Mouse (Mus musculus) limb, embryonic 13.5 days (tissue): Measurements from ENCODE around the gene Cdc42se2. TPM values are rescaled to one million over a fixed set of nuclear protein-coding genes. Genes with fewer than 3 reads are reported as not detected.
A peak's percentile ranks its signal among the peaks of the same experiment; 100 is the strongest.

ENCODE experiments used
- ATAC-seq: fragments of 200-750 bp; cut with Nextera tagmentation; 2 replicates; pipeline ENCODE4 v1.8.0; 2017; ENCODE audit warnings: low read depth, moderate number of reproducible peaks, moderate TSS enrichment; ENCODE audit not compliant: low FRiP score
- H3K27ac ChIP-seq: fragments of 300-500 bp; sonication (generic); 2 replicates; pipeline ENCODE4 v1.5.1; 2015; ENCODE audit warnings: inconsistent platforms, mild to moderate bottlenecking, moderate library complexity
- H3K27me3 ChIP-seq: fragments of 300-500 bp; sonication (generic); 2 replicates; pipeline ENCODE4 v1.6.1; 2015; ENCODE audit warnings: mild to moderate bottlenecking, inconsistent platforms
- H3K36me3 ChIP-seq: fragments of 300-500 bp; sonication (generic); 2 replicates; pipeline ENCODE4 v1.6.1; 2015; ENCODE audit warnings: inconsistent platforms, mild to moderate bottlenecking, moderate library complexity
- H3K4me1 ChIP-seq: fragments of 300-500 bp; sonication (generic); 2 replicates; pipeline ENCODE4 v1.6.1; 2015; ENCODE audit warnings: inconsistent platforms
- H3K4me2 ChIP-seq: fragments of 300-500 bp; sonication (generic); replicated peaks from 2 replicates; pipeline ENCODE4 v1.6.1; 2015; ENCODE audit warnings: inconsistent platforms, mild to moderate bottlenecking, moderate library complexity
- H3K4me3 ChIP-seq: fragments of 300-500 bp; sonication (generic); 2 replicates; pipeline ENCODE4 v1.5.1; 2015; ENCODE audit warnings: moderate library complexity, mild to moderate bottlenecking, inconsistent platforms
- H3K9ac ChIP-seq: fragments of 300-500 bp; sonication (generic); 2 replicates; pipeline ENCODE4 v1.6.1; 2015; ENCODE audit warnings: mild to moderate bottlenecking, inconsistent platforms
- H3K9me3 ChIP-seq: fragments of 300-500 bp; sonication (generic); 2 replicates; pipeline ENCODE4 v1.6.1; 2016; ENCODE audit warnings: inconsistent platforms
- WGBS: fragments of 180-500 bp; shearing (Covaris S2); methylation state at CpG from one replicate; pipeline ENCODE4 v1.1.7; 2015; 5-methylcytosine and 5-hydroxymethylcytosine counted together
- polyA plus RNA-seq: library from polyadenylated mRNA; unstranded; fragments of >200 nt; fragmentation: Nextera tagmentation; extraction: Ambion mirVana; gene quantifications from 2 replicates; pipeline ENCODE4 v1.2.1, GENCODE M21; 2015

Gene Cdc42se2
- 96.1 and 99.2 TPM in 2 replicates for polyA plus RNA-seq

DNA sequence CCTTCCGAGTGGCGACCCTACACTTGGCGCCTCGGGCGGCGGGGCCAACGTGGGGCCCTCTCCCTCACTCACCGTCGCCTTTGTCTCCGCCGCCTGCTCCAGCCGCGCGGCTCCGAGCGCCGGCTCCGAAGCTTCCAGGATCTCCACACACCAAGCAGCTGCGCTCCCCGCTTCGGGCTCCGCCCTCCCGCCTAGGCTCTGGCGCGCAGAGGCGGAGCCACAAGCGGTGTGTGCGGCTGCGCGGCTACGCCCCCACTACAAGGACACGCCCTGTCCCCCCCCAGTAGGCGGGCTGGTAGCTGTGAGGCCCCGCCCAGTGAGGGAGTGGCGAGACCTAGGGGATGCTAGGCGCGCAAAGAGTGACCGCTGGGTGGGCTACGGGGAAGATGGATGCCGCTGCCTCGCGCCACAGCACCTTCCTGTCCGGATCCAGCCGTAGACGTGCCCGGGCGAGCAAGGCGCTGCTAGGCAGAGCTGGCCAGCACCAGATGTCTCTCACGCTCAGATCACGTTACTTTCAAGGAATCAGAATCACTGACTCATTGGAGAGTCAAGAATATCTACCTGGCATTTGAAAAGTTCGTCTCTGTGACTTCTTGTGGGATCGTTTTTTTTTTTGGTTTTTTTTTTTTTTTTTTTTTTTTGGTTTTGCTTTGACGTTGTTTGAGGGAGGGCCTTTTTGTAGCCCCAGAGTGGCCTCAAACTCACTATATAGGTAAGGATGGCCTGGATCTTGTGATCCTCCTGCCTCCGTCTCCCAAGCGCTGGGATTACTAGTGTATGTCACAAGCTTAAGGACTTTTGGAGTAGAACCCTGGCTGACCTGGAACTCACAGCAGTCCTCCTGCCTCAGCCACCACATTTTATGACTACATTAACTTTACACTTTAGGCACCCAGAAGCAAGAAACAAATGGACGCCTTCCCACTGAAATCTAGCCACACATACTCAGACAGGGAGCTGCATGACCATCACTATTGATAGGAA is at the start of gene Cdc42se2:
Gene Cdc42se2 (minus strand): TSS at position 188 of the 987 bp plus-strand sequence.
- peak within 1 kb of the TSS; percentile 92 for H3K4me3 ChIP-seq
- H3K27me3 ChIP-seq: no peaks in the 10 kb centered on the region
- peak within 1 kb of the TSS; percentile 94 for H3K9ac ChIP-seq
- no peaks in the 10 kb centered on the region for H3K9me3 ChIP-seq
- ATAC-seq: peak; percentile 98
- peak within 1 kb of the TSS; percentile 99 for H3K27ac ChIP-seq
- peaks cover 20% of the 10 kb centered on the region for H3K4me1 ChIP-seq
- WGBS: 3% methylated on average over 50 of the region's 56 CpGs
- H3K4me2 ChIP-seq: peak within 1 kb of the TSS; percentile 70
- no peaks in the 10 kb centered on the region for H3K36me3 ChIP-seq

DNA sequence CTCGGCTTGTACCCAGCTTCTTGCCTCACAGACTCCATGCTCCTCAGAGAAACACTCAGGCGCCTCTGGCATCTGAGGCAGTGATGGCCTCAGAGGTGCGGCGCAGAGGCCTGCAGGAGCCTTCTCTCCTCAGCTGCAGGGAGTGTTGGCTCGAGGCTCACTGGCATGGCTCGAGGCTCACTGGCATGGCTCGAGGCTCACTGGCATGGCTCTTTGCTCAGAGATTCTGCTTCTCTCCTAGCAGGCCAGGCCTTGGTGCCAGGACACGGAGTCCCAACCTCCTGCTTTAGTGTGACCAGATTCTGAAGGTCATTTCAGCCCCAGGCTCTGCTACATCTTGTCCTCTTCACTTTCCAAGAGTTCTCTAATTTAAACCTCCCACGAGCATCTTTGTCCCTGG is 48.6 kb upstream of the Cdc42se2 start:
- WGBS: 76% methylated on average over 9 of the region's 9 CpGs
- H3K4me2 ChIP-seq: no peak overlapping the region
- no peak overlapping the region for H3K9ac ChIP-seq
- H3K27ac ChIP-seq: no peak overlapping the region
- no peaks in the 10 kb centered on the region for H3K4me1 ChIP-seq
- ATAC-seq: no peak
- no peak overlapping the region for H3K4me3 ChIP-seq
- 0 out of 2 replicates have a peak, but pooled peaks cover 3% of the 10 kb centered on the region for H3K36me3 ChIP-seq
- H3K9me3 ChIP-seq: no peaks in the 10 kb centered on the region; the same call in 1 of the 2 replicates
- no peaks in the 10 kb centered on the region for H3K27me3 ChIP-seq

DNA sequence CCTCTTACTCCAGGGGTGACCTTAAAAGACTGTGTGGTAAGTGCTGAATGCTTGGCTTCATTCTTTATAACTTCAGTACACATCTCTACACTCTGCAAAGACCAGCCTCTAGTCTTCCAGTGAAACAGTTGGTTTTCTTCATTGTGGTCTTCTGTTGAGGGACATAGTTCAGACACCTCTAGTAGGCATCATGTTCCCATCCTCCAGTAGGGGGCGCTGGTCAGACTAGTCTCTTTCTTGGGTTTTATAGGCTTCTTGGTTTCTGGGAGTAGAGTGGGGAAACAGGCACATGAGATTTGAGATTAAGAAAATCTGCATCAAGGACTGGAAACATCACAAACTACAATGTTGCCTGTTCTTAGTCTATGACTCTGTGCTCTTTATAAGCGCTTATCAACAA is 47.1 kb upstream of the Cdc42se2 start:
- 68% methylated on average over 2 of the region's 2 CpGs for WGBS
- no peak overlapping the region for H3K27ac ChIP-seq
- H3K36me3 ChIP-seq: 0 out of 2 replicates have a peak, but pooled peaks cover under 1% of the 10 kb centered on the region
- H3K27me3 ChIP-seq: no peaks in the 10 kb centered on the region
- H3K4me1 ChIP-seq: no peaks in the 10 kb centered on the region
- H3K9ac ChIP-seq: no peak overlapping the region
- no peak for ATAC-seq
- H3K4me2 ChIP-seq: no peak overlapping the region
- H3K4me3 ChIP-seq: no peak overlapping the region
- no peaks in the 10 kb centered on the region; the same call in 1 of the 2 replicates for H3K9me3 ChIP-seq

DNA sequence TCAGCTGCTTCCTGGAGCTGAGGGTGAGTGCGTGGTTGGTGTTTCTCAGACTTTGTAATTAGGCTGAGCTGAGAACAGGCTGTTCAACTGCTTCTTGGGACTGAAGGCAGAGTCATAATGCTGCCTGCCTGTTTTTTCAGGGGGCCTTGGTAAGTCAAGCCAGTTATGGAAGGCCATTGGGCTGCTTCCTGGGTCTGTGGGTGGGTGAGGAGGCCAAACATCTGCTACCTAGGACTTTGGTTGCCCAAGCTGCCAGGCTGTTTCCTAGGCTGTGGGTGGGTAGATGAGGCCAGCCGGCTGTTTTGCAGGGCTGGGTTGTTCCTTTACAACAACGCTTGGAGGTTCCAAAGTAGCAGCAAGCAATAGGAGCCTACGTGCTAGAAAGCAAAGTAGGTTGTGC is 46.4 kb upstream of the Cdc42se2 start:
- no peak overlapping the region for H3K9ac ChIP-seq
- no peaks in the 10 kb centered on the region; the same call in 1 of the 2 replicates for H3K9me3 ChIP-seq
- H3K4me3 ChIP-seq: no peak overlapping the region
- no peak for ATAC-seq
- 82% methylated on average over 4 of the region's 4 CpGs for WGBS
- no peak overlapping the region for H3K27ac ChIP-seq
- no peaks in the 10 kb centered on the region for H3K4me1 ChIP-seq
- H3K36me3 ChIP-seq: no peaks in the 10 kb centered on the region
- H3K4me2 ChIP-seq: no peak overlapping the region
- no peaks in the 10 kb centered on the region for H3K27me3 ChIP-seq

DNA sequence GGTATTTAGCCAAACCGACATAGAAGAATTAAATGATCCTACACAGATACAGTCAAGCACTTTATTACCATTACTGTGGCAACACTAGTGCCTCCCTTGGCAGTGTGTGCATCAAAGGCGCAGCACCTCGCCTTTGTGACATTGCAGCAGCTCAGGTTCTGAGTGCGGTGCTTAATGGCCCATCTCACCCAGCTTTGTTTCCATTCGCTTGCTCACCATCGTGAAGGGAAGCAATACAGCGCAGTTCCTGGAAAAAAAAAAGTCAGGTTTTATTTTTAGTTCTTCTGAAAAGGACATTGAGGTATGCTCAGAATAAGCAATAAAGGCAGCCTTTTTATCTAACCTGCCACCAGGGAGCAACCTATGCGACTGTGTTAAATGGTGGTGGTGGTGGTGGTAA is 39.3 kb upstream of the Cdc42se2 start:
- H3K4me2 ChIP-seq: no peak overlapping the region
- no peak for ATAC-seq
- no peak overlapping the region for H3K4me3 ChIP-seq
- WGBS: 86% methylated on average over 8 of the region's 8 CpGs
- H3K27ac ChIP-seq: no peak overlapping the region
- no peak overlapping the region for H3K9ac ChIP-seq
- H3K9me3 ChIP-seq: peaks cover 3% of the 10 kb centered on the region; the same call in 1 of the 2 replicates
- no peaks in the 10 kb centered on the region for H3K4me1 ChIP-seq
- H3K27me3 ChIP-seq: no peaks in the 10 kb centered on the region
- no peaks in the 10 kb centered on the region for H3K36me3 ChIP-seq

DNA sequence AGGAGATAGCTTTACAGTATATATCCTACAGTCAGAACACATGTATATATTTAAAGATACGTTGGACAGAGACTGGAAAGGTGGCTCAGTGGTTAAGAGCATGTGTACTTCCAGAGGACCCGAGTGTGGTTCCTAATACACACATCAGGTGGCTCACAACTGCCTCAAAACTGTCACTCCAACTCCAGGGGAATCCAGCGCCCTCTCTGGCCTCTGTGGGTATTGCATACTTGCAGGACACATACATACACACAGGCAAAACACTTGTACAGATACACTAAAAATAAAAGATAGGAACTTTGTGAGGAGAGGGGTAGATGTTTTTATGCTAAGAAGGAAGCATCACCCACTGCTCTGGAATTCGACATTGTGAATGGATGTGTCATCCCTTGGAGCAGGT is 38.3 kb upstream of the Cdc42se2 start:
- H3K4me2 ChIP-seq: no peak overlapping the region
- H3K4me3 ChIP-seq: no peak overlapping the region
- H3K36me3 ChIP-seq: no peaks in the 10 kb centered on the region
- no peak overlapping the region for H3K9ac ChIP-seq
- no peaks in the 10 kb centered on the region for H3K27me3 ChIP-seq
- no peak overlapping the region for H3K27ac ChIP-seq
- 81% methylated on average over 4 of the region's 4 CpGs for WGBS
- H3K9me3 ChIP-seq: peaks cover 3% of the 10 kb centered on the region; the same call in 1 of the 2 replicates
- ATAC-seq: no peak
- H3K4me1 ChIP-seq: no peaks in the 10 kb centered on the region

DNA sequence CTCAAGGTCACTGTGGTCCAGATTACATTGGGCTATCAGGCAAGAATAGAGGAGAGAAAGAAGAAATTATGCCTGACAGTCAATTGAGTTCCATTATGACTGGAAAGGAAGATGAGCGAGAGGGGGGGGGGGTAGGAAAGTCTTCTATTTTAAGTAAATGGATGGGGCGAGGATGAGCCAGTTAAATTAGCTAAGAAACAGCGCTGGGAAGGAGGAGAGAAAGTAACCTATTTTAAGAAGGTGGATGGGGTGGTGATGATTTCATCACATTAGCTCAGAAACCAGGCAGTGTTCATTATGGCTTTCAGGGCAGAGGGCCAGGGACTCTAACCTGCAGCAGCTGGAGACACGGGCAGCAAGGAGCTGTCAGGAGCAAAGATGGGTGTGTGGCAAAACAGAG is 36.0 kb upstream of the Cdc42se2 start:
- 81% methylated on average over 4 of the region's 4 CpGs for WGBS
- no peak overlapping the region for H3K4me2 ChIP-seq
- ATAC-seq: no peak

DNA sequence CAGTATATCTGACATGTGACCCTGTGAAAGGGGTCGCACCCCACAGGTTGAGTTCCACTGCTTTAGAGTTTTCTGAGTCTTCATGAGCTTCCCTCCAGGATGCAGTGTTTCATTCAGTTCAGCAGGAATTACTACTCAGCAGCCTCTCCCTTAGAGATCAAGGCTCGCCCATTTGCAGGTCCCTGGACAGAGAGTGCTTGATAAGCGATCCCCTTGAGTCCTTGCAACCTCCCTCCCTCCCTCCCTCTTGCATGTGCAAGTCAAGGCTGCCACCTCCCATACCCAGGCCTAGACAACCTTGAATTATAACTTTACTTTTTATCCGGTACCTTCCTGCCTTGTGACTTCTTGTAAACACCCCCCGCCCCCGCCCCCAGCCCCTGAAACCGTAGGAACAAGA is 32.0 kb upstream of the Cdc42se2 start:
- Histone ChIP-seq H3K27ac (no peak overlapping the region), H3K4me1 (peaks cover 6% of the 10 kb centered on the region; the same call in 1 of the 2 replicates), H3K4me2 (no peak overlapping the region), H3K36me3 (no peaks in the 10 kb centered on the region), H3K9ac (no peak overlapping the region), H3K27me3 (no peaks in the 10 kb centered on the region), H3K4me3 (no peak overlapping the region), H3K9me3 (no peaks in the 10 kb centered on the region; the same call in 1 of the 2 replicates)
- no peak for ATAC-seq
- WGBS: 70% methylated on average over 7 of the region's 7 CpGs

More for the DNA sequence above, 36.0 kb upstream of the Cdc42se2 start:
- H3K4me3 ChIP-seq: no peak overlapping the region
- no peak overlapping the region for H3K27ac ChIP-seq
- no peaks in the 10 kb centered on the region for H3K27me3 ChIP-seq
- H3K9ac ChIP-seq: no peak overlapping the region
- peaks cover 3% of the 10 kb centered on the region; the same call in 1 of the 2 replicates for H3K9me3 ChIP-seq
- no peaks in the 10 kb centered on the region for H3K36me3 ChIP-seq
- no peaks in the 10 kb centered on the region for H3K4me1 ChIP-seq

DNA sequence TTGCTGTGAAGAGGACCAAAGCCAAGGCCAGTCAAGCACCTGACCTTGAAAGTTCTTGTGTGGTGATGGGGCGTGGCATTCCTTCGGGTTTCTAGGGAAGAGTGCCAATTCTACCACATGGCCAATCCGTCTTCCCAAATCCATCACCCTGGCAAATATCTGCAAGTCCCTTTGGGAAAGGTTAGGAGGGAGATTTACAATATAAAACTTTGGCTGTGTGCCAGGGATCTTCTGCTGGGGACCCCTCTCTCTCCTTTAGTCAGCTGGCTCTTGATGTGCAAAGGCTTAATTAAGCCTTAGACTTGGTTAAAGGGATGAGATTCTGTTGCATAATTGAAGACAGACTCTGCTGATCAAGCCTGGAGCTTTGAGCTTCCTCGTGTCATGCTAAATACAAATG is 30.0 kb upstream of the Cdc42se2 start:
- H3K27ac ChIP-seq: no peak overlapping the region
- WGBS: 65% methylated on average over 4 of the region's 4 CpGs
- H3K4me1 ChIP-seq: peaks cover 6% of the 10 kb centered on the region; the same call in 1 of the 2 replicates
- H3K4me2 ChIP-seq: no peak overlapping the region
- no peaks in the 10 kb centered on the region for H3K27me3 ChIP-seq
- no peaks in the 10 kb centered on the region; the same call in 1 of the 2 replicates for H3K9me3 ChIP-seq
- H3K9ac ChIP-seq: no peak overlapping the region
- H3K36me3 ChIP-seq: no peaks in the 10 kb centered on the region
- no peak overlapping the region for H3K4me3 ChIP-seq
- no peak for ATAC-seq

DNA sequence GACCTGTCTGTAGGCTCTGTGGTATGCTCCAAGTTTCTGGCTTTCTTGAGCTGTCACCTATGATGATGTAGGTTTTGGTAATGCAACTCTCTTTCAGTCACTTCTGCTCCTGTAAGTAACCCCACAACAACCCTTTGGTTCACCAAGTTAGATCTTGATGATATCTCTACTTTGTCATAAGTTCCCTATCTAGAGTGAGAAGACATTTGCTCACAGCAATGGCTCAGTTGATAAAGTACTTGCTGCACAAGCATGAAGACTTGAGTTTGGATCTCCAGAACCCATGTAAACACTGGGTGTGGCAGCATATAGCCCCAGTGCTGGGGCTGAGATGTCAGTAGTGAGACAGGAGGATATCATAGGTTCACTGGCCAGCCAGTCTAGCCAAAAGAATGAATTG is 28.2 kb upstream of the Cdc42se2 start:
- Histone ChIP-seq H3K27me3 (no peaks in the 10 kb centered on the region), H3K36me3 (no peaks in the 10 kb centered on the region), H3K4me3 (no peak overlapping the region)

DNA sequence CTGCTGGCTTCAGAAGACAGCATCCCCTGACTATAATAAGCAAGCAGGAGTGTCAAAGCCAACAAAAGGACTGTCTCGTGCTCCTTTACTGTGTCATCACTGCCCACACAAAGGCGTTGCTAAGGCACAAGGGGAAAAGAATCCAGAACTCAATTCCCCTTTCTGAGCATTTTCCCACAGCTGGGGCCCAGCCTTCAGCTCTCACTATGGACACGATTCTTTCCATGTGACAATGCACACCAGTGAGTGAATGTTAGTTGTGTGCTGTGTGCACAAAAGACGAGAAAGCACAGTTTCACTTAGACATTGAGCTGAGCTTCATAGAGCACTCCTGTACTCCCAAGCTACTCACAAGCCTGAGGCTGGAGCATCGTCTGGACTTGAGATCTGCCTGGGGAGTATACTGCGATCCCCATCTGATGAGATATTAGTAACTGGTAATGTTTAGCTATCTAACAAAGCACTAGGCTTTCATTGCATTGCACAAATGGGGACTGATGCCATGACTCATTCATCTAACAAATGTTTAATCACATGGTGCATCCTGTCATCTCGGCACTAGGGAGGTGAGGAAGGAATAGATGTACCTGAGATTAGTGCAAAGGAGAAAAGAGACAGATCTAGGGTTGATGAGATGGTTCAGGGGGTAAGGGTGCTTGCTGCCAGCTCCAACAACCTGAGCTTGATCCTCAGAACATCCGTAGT is 25.5 kb upstream of the Cdc42se2 start:
- no peaks in the 10 kb centered on the region for H3K27me3 ChIP-seq
- no peak for ATAC-seq
- no peak overlapping the region for H3K4me3 ChIP-seq
- H3K4me2 ChIP-seq: no peak overlapping the region
- no peaks in the 10 kb centered on the region for H3K36me3 ChIP-seq
- no peak overlapping the region for H3K27ac ChIP-seq
- WGBS: 69% methylated on average over 8 of the region's 8 CpGs
- H3K9ac ChIP-seq: no peak overlapping the region
- peaks cover 6% of the 10 kb centered on the region; the same call in 1 of the 2 replicates for H3K4me1 ChIP-seq
- no peaks in the 10 kb centered on the region; the same call in 1 of the 2 replicates for H3K9me3 ChIP-seq

More for the DNA sequence above, 28.2 kb upstream of the Cdc42se2 start:
- H3K27ac ChIP-seq: no peak overlapping the region
- peaks cover 6% of the 10 kb centered on the region; the same call in 1 of the 2 replicates for H3K4me1 ChIP-seq
- H3K9ac ChIP-seq: no peak overlapping the region
- no peak for ATAC-seq
- H3K4me2 ChIP-seq: no peak overlapping the region
- H3K9me3 ChIP-seq: no peaks in the 10 kb centered on the region; the same call in 1 of the 2 replicates

DNA sequence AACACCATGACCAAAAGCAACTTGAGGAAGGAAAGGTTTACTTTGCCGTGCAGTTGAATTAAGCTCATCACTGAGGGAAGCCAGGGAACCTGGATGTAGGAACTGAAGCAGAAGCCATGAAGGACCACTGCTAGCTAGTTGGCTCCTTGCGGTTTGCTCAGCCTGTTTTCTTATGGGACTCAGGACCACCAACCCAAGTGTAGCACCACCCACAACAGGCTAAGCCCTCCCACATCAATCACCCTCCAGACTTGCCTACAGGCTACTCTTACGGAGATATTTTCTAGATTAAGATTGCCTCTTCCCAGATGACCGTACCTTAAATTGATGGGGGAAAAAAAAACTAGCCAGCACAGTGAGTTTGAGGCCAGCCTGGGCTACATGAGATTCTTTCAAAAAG is 24.8 kb upstream of the Cdc42se2 start:
- no peaks in the 10 kb centered on the region for H3K36me3 ChIP-seq
- 65% methylated on average over 4 of the region's 4 CpGs for WGBS
- H3K4me3 ChIP-seq: no peak overlapping the region
- H3K9me3 ChIP-seq: no peaks in the 10 kb centered on the region; the same call in 1 of the 2 replicates
- H3K4me2 ChIP-seq: no peak overlapping the region
- H3K4me1 ChIP-seq: peaks cover 1% of the 10 kb centered on the region; the same call in 1 of the 2 replicates
- no peak overlapping the region for H3K27ac ChIP-seq
- H3K27me3 ChIP-seq: no peaks in the 10 kb centered on the region
- no peak overlapping the region for H3K9ac ChIP-seq
- ATAC-seq: no peak
